Mouse (Mus musculus) splenic B cell, adult 2 months (primary cell): Measurements from ENCODE around the gene Tmem131.

Experiments
- DNase-seq: peaks from one replicate; pipeline ENCODE4 v3.0.0-alpha.2; 2011; ENCODE audit warnings: low read depth, low spot score
- H3K27me3 ChIP-seq: 2 replicates; pipeline ENCODE4 v1.6.1; 2012; ENCODE audit warnings: mild to moderate bottlenecking, low read length, moderate library complexity, mixed read lengths; ENCODE audit not compliant: control insufficient read depth, poor library complexity, insufficient read depth, severe bottlenecking
- H3K36me3 ChIP-seq: 2 replicates; pipeline ENCODE4 v1.6.1; 2012; ENCODE audit warnings: mild to moderate bottlenecking, low read length, moderate library complexity, mixed read lengths; ENCODE audit not compliant: control insufficient read depth, poor library complexity, insufficient read depth, severe bottlenecking

Gene Tmem131

GRCm38 (mm10) chr1:36860876-36861275 is 82.6 kb downstream of the Tmem131 start:
- Histone ChIP-seq H3K27me3 (no peaks in the 10 kb centered on the region), H3K36me3 (no peaks in the 10 kb centered on the region)
- DNase-seq: no peak

GRCm38 (mm10) chr1:36860431-36860849 is 83.0 kb downstream of the Tmem131 start:
- DNase-seq: no peak
- H3K36me3 ChIP-seq: no peaks in the 10 kb centered on the region
- H3K27me3 ChIP-seq: no peaks in the 10 kb centered on the region

- no peak for DNase-seq
- Histone ChIP-seq H3K27me3 (no peaks in the 10 kb centered on the region), H3K36me3 (peaks cover 3% of the 10 kb centered on the region; the same call in 1 of the 2 replicates)
Measured at GRCm38 (mm10) chr1:36857081-36857480, 86.4 kb downstream of the Tmem131 start.

GRCm38 (mm10) chr1:36854198-36854765 is 89.2 kb downstream of the Tmem131 start:
- no peaks in the 10 kb centered on the region for H3K27me3 ChIP-seq
- DNase-seq: no peak
- peaks cover 4% of the 10 kb centered on the region; the same call in 1 of the 2 replicates for H3K36me3 ChIP-seq

GRCm38 (mm10) chr1:36852085-36852484 is 91.4 kb downstream of the Tmem131 start:
- no peak for DNase-seq
- no peaks in the 10 kb centered on the region for H3K27me3 ChIP-seq
- peaks cover 5% of the 10 kb centered on the region; the same call in 1 of the 2 replicates for H3K36me3 ChIP-seq

- DNase-seq: no peak
- Histone ChIP-seq H3K36me3 (peaks cover 5% of the 10 kb centered on the region; the same call in 1 of the 2 replicates), H3K27me3 (no peaks in the 10 kb centered on the region)
Measured at GRCm38 (mm10) chr1:36851392-36851791, 92.1 kb downstream of the Tmem131 start.

- no peaks in the 10 kb centered on the region for H3K27me3 ChIP-seq
- H3K36me3 ChIP-seq: peaks cover 2% of the 10 kb centered on the region; the same call in 1 of the 2 replicates
- DNase-seq: peak; percentile 20
Measured at GRCm38 (mm10) chr1:36848036-36848435, 95.4 kb downstream of the Tmem131 start.

GRCm38 (mm10) chr1:36847276-36847675 is 96.2 kb downstream of the Tmem131 start:
- H3K36me3 ChIP-seq: 0 out of 2 replicates have a peak, but pooled peaks cover 2% of the 10 kb centered on the region
- no peaks in the 10 kb centered on the region for H3K27me3 ChIP-seq
- DNase-seq: no peak

GRCm38 (mm10) chr1:36845031-36845430 is 98.4 kb downstream of the Tmem131 start:
- no peaks in the 10 kb centered on the region for H3K27me3 ChIP-seq
- H3K36me3 ChIP-seq: 0 out of 2 replicates have a peak, but pooled peaks cover 2% of the 10 kb centered on the region
- DNase-seq: no peak

GRCm38 (mm10) chr1:36841806-36842205 is 101.7 kb downstream of the Tmem131 start:
- peaks cover 4% of the 10 kb centered on the region for H3K36me3 ChIP-seq
- no peak for DNase-seq
- H3K27me3 ChIP-seq: no peaks in the 10 kb centered on the region

GRCm38 (mm10) chr1:36840959-36841358 is 102.5 kb downstream of the Tmem131 start:
- H3K27me3 ChIP-seq: no peaks in the 10 kb centered on the region
- peaks cover 4% of the 10 kb centered on the region for H3K36me3 ChIP-seq
- no peak for DNase-seq

GRCm38 (mm10) chr1:36839858-36840257 is 103.6 kb downstream of the Tmem131 start:
- no peaks in the 10 kb centered on the region for H3K27me3 ChIP-seq
- no peak for DNase-seq
- H3K36me3 ChIP-seq: peaks cover 7% of the 10 kb centered on the region

- no peaks in the 10 kb centered on the region for H3K27me3 ChIP-seq
- peaks cover 25% of the 10 kb centered on the region for H3K36me3 ChIP-seq
- no peak for DNase-seq
Measured at GRCm38 (mm10) chr1:36836274-36836954, 107.1 kb downstream of the Tmem131 start.

- DNase-seq: no peak
- H3K27me3 ChIP-seq: no peaks in the 10 kb centered on the region
- peaks cover 25% of the 10 kb centered on the region for H3K36me3 ChIP-seq
Measured at GRCm38 (mm10) chr1:36835593-36835992, 107.9 kb downstream of the Tmem131 start.

- peaks cover 26% of the 10 kb centered on the region for H3K36me3 ChIP-seq
- DNase-seq: no peak
- H3K27me3 ChIP-seq: no peaks in the 10 kb centered on the region
Measured at GRCm38 (mm10) chr1:36834090-36834489, 109.4 kb downstream of the Tmem131 start.
